Mouse (Mus musculus) myocyte (in vitro differentiated cells): ENCODE measurements at regions not wholly inside any gene's neighbourhood (a gene's known extent, or its start where the extent isn't known, plus 50 kb on each side); places are given as distances from the start of the nearest gene placed in this dataset.

Source experiments
- H3K27me3 ChIP-seq: one replicate; pipeline ENCODE4 v1.6.1; 2011; ENCODE audit not compliant: control insufficient read depth, insufficient read depth, insufficient read length
- H3K36me3 ChIP-seq: one replicate; pipeline ENCODE4 v1.6.1; 2011; ENCODE audit not compliant: control insufficient read depth, insufficient read depth
- H3K4me2 ChIP-seq: one replicate; pipeline ENCODE4 v1.6.1; 2011; ENCODE audit warnings: low read depth, control low read depth
- H3K4me3 ChIP-seq: one replicate; pipeline ENCODE4 v1.5.1; 2011; ENCODE audit warnings: mild to moderate bottlenecking, control low read depth, moderate library complexity
- H3K79me2 ChIP-seq: one replicate; pipeline ENCODE4 v1.6.1; 2011; ENCODE audit not compliant: control insufficient read depth, insufficient read depth
- H3ac ChIP-seq: one replicate; pipeline ENCODE4 v1.6.1; 2011; ENCODE audit not compliant: control insufficient read depth, insufficient read length
- CEBPB ChIP-seq: IDR thresholded peaks from 2 replicates; pipeline ENCODE4 v1.6.1; 2011; ENCODE audit warnings: mild to moderate bottlenecking, moderate library complexity; ENCODE audit not compliant: poor library complexity, insufficient read depth, severe bottlenecking
- E2F4 ChIP-seq: IDR thresholded peaks from one replicate; pipeline ENCODE4 v1.6.1; 2011; ENCODE audit warnings: mild to moderate bottlenecking, control low read depth, moderate library complexity; ENCODE audit not compliant: insufficient read depth
- MAX ChIP-seq: IDR thresholded peaks from one replicate; pipeline ENCODE4 v1.6.1; 2011; ENCODE audit warnings: low read depth, mild to moderate bottlenecking, control low read depth
- MYOD1 ChIP-seq, 3 experiments: IDR thresholded peaks; one replicate each; pipeline ENCODE4 v1.6.1; 2011; ENCODE audit warnings: control low read depth in 2 of 3, low read depth in 2 of 3, mild to moderate bottlenecking in 2 of 3, moderate library complexity in 1 of 3; ENCODE audit not compliant: insufficient read length in 2 of 3, control insufficient read depth in 1 of 3
- MYOG ChIP-seq, 3 experiments: IDR thresholded peaks; one replicate each; pipeline ENCODE4 v1.6.1; 2011; ENCODE audit warnings: control low read depth in 2 of 3, low read depth in 2 of 3, mild to moderate bottlenecking in 2 of 3; ENCODE audit not compliant: insufficient read length in 2 of 3, control insufficient read depth in 1 of 3, insufficient read depth in 1 of 3
- POLR2A ChIP-seq: IDR thresholded peaks from one replicate; pipeline ENCODE4 v1.6.1; 2011; ENCODE audit warnings: low read depth, mild to moderate bottlenecking, control low read depth, moderate library complexity; ENCODE audit not compliant: insufficient read length
- POLR2AphosphoS2 ChIP-seq: IDR thresholded peaks from one replicate; pipeline ENCODE4 v1.6.1; 2011; ENCODE audit warnings: low read depth, control low read depth; ENCODE audit not compliant: insufficient read length
- REST ChIP-seq: IDR thresholded peaks from one replicate; pipeline ENCODE4 v1.6.1; 2011; ENCODE audit warnings: mild to moderate bottlenecking, control low read depth, moderate library complexity; ENCODE audit not compliant: insufficient read depth, insufficient read length
- SRF ChIP-seq: IDR thresholded peaks from one replicate; pipeline ENCODE4 v1.6.1; 2011; ENCODE audit warnings: low read depth; ENCODE audit not compliant: control insufficient read depth, insufficient read length
- TCF12 ChIP-seq: IDR thresholded peaks from one replicate; pipeline ENCODE4 v1.6.1; 2011; ENCODE audit warnings: mild to moderate bottlenecking, control low read depth; ENCODE audit not compliant: poor library complexity, insufficient read depth, severe bottlenecking
- TCF3 ChIP-seq: IDR thresholded peaks from one replicate; pipeline ENCODE4 v1.6.1; 2011; ENCODE audit warnings: low read depth, control low read depth; ENCODE audit not compliant: insufficient read length
- USF1 ChIP-seq: IDR thresholded peaks from one replicate; pipeline ENCODE4 v1.6.1; 2011; ENCODE audit warnings: low read depth, mild to moderate bottlenecking, control low read depth, moderate library complexity

DNA sequence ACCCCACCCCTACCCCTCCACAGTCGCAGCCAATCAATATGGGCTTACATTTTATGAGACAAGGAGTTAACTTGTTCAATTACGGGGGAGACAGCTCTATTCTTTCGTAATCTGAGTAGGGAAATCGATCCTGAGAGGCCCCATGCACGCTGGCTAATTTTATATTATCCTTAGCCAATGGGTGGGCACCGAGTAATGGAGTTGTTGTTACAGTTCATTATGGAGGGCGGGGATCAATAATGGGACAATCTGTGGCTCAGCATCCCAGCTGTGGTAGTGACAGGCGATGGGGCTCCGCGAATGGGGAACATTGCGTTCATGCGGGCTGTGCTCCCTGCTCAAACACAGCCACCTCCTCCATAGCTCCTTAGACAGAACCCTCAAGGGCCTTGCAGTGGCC lies 118.9 kb upstream of the Irx6 start:
- H3K36me3 ChIP-seq = no peaks in the 10 kb centered on the region
- TF ChIP-seq POLR2AphosphoS2 (no peak), TCF12 (no peak), USF1 (no peak), MYOG (IDR thresholded peaks at IDR 0.05; ENCODE audit: control insufficient read depth in 1 of 3, insufficient read depth in 1 of 3, insufficient read length in 2 of 3, low read depth in 2 of 3) (no peak), CEBPB (no peak), TCF3 (no peak), MYOD1 (IDR thresholded peaks at IDR 0.05; ENCODE audit: control insufficient read depth in 1 of 3, insufficient read length in 2 of 3, low read depth in 2 of 3) (no peak), MAX (no peak), SRF (no peak), REST (no peak), POLR2A (no peak)
- no peaks in the 10 kb centered on the region for H3K79me2 ChIP-seq
- H3ac ChIP-seq = no peak overlapping the region
- no peaks in the 10 kb centered on the region for H3K27me3 ChIP-seq
- no peak overlapping the region for H3K4me2 ChIP-seq
- no peak overlapping the region for H3K4me3 ChIP-seq

DNA sequence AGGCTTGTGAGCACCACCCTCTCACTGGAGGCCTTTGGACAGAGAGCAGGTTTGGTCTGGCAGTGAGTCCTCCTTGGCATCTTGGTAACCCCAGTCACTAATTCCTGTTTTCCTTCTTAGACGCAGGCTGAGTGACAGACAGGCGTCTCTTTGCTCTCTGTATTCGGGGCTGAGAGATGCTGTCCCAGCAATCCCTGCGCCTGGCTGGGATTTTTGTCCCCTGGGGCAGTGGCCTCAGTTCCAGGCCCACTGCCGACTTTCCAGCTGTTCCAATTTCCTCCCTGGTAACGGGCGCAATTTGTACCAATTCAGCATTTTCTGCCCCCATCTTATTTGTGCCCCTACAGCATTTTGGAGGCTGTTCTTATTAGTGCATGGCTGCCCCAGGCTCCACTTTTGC lies 118.5 kb upstream of the Irx6 start:
- Histone ChIP-seq H3K79me2 (no peaks in the 10 kb centered on the region), H3K4me2 (no peak overlapping the region), H3K4me3 (no peak overlapping the region), H3K27me3 (no peaks in the 10 kb centered on the region), H3ac (no peak overlapping the region), H3K36me3 (no peaks in the 10 kb centered on the region)
- TF ChIP-seq E2F4 = no peak

DNA sequence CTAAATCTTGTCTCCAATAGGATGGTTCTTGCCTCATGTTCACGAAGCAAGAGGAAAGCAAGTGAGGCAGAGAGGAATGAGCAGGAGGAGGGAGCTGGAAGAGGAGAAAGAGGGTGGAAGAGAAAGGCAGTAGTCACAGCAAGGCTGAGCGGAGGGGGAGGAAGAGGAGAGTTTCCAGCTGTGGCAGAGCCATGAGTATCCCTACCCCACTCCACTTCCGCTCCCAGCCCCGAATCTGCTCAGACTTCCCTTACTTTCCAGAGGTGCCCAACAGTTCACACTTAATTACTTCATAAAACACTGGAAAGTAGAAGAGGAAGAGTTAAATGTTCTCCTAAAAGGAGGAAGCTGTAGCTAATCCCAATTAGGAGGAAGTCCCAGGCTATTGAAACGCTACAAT lies 111.6 kb upstream of the Irx6 start:
- Histone ChIP-seq H3K4me3 (no peak overlapping the region), H3K79me2 (no peaks in the 10 kb centered on the region), H3ac (no peak overlapping the region), H3K36me3 (no peaks in the 10 kb centered on the region), H3K4me2 (no peak overlapping the region), H3K27me3 (no peaks in the 10 kb centered on the region)
- TF ChIP-seq TCF12 (no peak), MYOD1 (IDR thresholded peaks at IDR 0.05; ENCODE audit: control insufficient read depth in 1 of 3, insufficient read length in 2 of 3, low read depth in 2 of 3) (no peak), SRF (no peak), MAX (no peak), REST (no peak), TCF3 (no peak), CEBPB (no peak), USF1 (no peak), E2F4 (no peak), POLR2A (no peak), MYOG (IDR thresholded peaks at IDR 0.05; ENCODE audit: control insufficient read depth in 1 of 3, insufficient read depth in 1 of 3, insufficient read length in 2 of 3, low read depth in 2 of 3) (no peak), POLR2AphosphoS2 (no peak)

DNA sequence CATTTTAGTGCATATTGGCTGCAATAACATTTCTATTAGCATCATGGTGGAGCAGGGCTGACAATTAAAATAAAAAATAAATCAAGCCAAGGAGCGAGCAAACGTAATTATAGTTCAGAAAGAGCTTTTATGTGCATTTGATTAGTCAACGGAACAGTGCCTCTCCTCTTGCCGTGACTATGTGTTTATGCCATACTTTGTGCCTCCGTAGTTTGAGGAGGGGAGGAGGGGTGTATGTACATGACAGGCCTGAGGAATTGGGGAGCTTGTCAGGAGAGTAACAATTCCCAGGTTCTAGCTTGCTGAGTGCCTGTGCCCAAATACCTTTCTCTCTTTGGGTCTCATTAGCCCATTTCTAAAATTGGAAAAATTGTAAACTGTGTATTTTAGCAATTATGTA lies 111.1 kb upstream of the Irx6 start:
- H3K36me3 ChIP-seq = no peaks in the 10 kb centered on the region
- H3K4me2 ChIP-seq = no peak overlapping the region
- no peaks in the 10 kb centered on the region for H3K27me3 ChIP-seq

DNA sequence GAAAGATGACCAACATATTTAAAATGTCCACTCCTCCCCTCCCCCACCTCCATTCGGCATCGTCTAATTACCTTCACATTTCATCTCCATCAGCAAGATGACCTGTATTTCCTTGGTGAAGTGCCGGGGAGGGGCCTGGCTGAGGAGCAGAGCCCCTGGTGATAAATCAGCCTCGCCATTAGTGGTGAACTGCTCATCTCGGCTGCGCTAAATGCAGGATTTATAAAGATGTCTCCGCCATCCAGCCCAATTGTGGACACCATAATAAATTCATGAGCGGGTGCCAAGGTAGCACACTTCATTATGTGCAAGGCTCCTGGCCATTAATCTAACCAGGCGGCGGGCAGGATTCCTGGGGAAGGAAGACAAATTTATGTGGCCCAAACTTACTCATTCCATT lies 104.4 kb upstream of the Irx6 start:
- H3K79me2 ChIP-seq = no peaks in the 10 kb centered on the region
- H3K36me3 ChIP-seq = no peaks in the 10 kb centered on the region
- H3K4me2 ChIP-seq = no peak overlapping the region
- H3K4me3 ChIP-seq = no peak overlapping the region
- no peak for TF ChIP-seq CEBPB
- no peak for TF ChIP-seq POLR2A
- no peak for TF ChIP-seq SRF
- TF ChIP-seq MYOD1 (IDR thresholded peaks at IDR 0.05; ENCODE audit: control insufficient read depth in 1 of 3, insufficient read length in 2 of 3, low read depth in 2 of 3) = no peak
- TF ChIP-seq REST = no peak
- TF ChIP-seq USF1 = no peak
- TF ChIP-seq MYOG (IDR thresholded peaks at IDR 0.05; ENCODE audit: control insufficient read depth in 1 of 3, insufficient read depth in 1 of 3, insufficient read length in 2 of 3, low read depth in 2 of 3) = no peak
- TF ChIP-seq TCF3 = no peak
- TF ChIP-seq TCF12 = no peak
- TF ChIP-seq POLR2AphosphoS2 = no peak
- H3ac ChIP-seq = no peak overlapping the region
- no peaks in the 10 kb centered on the region for H3K27me3 ChIP-seq

More for the DNA sequence above, 111.1 kb upstream of the Irx6 start:
- Histone ChIP-seq H3ac (no peak overlapping the region), H3K79me2 (no peaks in the 10 kb centered on the region), H3K4me3 (no peak overlapping the region)
- TF ChIP-seq TCF12 (no peak), TCF3 (no peak), REST (no peak), POLR2AphosphoS2 (no peak), E2F4 (no peak)
